9 mouse cellular contexts compared by ENCODE assay signal in genomic region chr2:21908813-21909480, GRCm38 (mm10).
DNase-seq lines count a peak whose midpoint lies in the region; ATAC-seq lines count a peak whose summit lies in the region.
"Had no signal": no experiment of that assay in that cellular context is flagged by ENCODE, and none has a peak within 500 bp of the region (broad histone marks: within the 10 kb centered on the region; RNA-seq: fewer than 3 reads in every experiment).

No protein-coding gene starts in this region.

- H3K4me2 ChIP-seq in forebrain, embryonic 15.5 days (replicated peaks), result peak overlapping the region; percentile 40; the same call in 1 of the 2 replicates
- H3K4me2 ChIP-seq in forebrain, embryonic 12.5 days, result no peak overlapping the region
- peak overlapping the region; percentile 55; the same call in 1 of the 2 replicates for H3K4me2 ChIP-seq in lung, embryonic 16.5 days (ENCODE audit: low read depth, low read length)
- H3K4me2 ChIP-seq in heart, embryonic 11.5 days, result peak overlapping the region; percentile 57
- H3K4me2 ChIP-seq in neural tube, embryonic 15.5 days, result peak overlapping the region; percentile 49

- no peaks in the 10 kb centered on the region for H3K9me3 ChIP-seq in forebrain, embryonic 15.5 days
- H3K9me3 ChIP-seq in forebrain, embryonic 12.5 days, result no peaks in the 10 kb centered on the region
- H3K9me3 ChIP-seq in lung, embryonic 16.5 days (ENCODE audit: control insufficient read depth, low read length), result no peaks in the 10 kb centered on the region
- no peaks in the 10 kb centered on the region; the same call in 1 of the 2 replicates for H3K9me3 ChIP-seq in heart, embryonic 11.5 days (replicated peaks; ENCODE audit: control insufficient read depth, low read length)
- H3K9me3 ChIP-seq in neural tube, embryonic 15.5 days (replicated peaks), result no peaks in the 10 kb centered on the region; the same call in 1 of the 2 replicates
- H3K9me3 ChIP-seq: liver, embryonic 15.5 days had no signal

- H3K27me3 ChIP-seq in forebrain, embryonic 15.5 days, result no peaks in the 10 kb centered on the region
- no peaks in the 10 kb centered on the region for H3K27me3 ChIP-seq in forebrain, embryonic 12.5 days
- no peaks in the 10 kb centered on the region for H3K27me3 ChIP-seq in lung, embryonic 16.5 days (ENCODE audit: control insufficient read depth, insufficient read depth, low read depth, low read length)
- H3K27me3 ChIP-seq in heart, embryonic 11.5 days (ENCODE audit: control insufficient read depth, insufficient read depth, low read length), result no peaks in the 10 kb centered on the region
- no peaks in the 10 kb centered on the region for H3K27me3 ChIP-seq in neural tube, embryonic 15.5 days (replicated peaks)
- H3K27me3 ChIP-seq: liver, embryonic 15.5 days had no signal

- no peak for ATAC-seq in forebrain, embryonic 15.5 days (replicated peaks)
- no peak for ATAC-seq in forebrain, embryonic 12.5 days (ENCODE audit: low FRiP score)
- ATAC-seq in lung, embryonic 16.5 days (ENCODE audit: low read depth), result no peak
- ATAC-seq in heart, embryonic 11.5 days (replicated peaks; ENCODE audit: insufficient number of reproducible peaks, low FRiP score, low TSS enrichment), result no peak
- ATAC-seq in neural tube, embryonic 15.5 days (ENCODE audit: low FRiP score), result no peak
- ATAC-seq in granulocyte monocyte progenitor cell, adult 5-6 weeks (replicated peaks; ENCODE audit: poor library complexity, severe bottlenecking), result no peak

- no peak overlapping the region for H3K27ac ChIP-seq in forebrain, embryonic 15.5 days (replicated peaks)
- no peak overlapping the region for H3K27ac ChIP-seq in forebrain, embryonic 12.5 days
- H3K27ac ChIP-seq in lung, embryonic 16.5 days (ENCODE audit: low read length), result no peak overlapping the region
- no peak overlapping the region for H3K27ac ChIP-seq in heart, embryonic 11.5 days (ENCODE audit: low read depth, low read length)
- no peak overlapping the region for H3K27ac ChIP-seq in neural tube, embryonic 15.5 days (replicated peaks)
- H3K27ac ChIP-seq: liver, embryonic 15.5 days had no signal

- DNase-seq in lung, postnatal 14 days, result no peak
- no peak for DNase-seq in adrenal gland, adult 2 months

- 69% methylated on average over 7 of the region's 7 CpGs for WGBS in forebrain, embryonic 15.5 days
- 82% methylated on average over 7 of the region's 7 CpGs for WGBS in forebrain, embryonic 12.5 days
- WGBS in lung, embryonic 16.5 days, result 64% methylated on average over 7 of the region's 7 CpGs
- 52% methylated on average over 7 of the region's 7 CpGs for WGBS in heart, embryonic 11.5 days (ENCODE audit: insufficient replicate concordance)
- 77% methylated on average over 7 of the region's 7 CpGs for WGBS in neural tube, embryonic 15.5 days

- no peaks in the 10 kb centered on the region for H3K36me3 ChIP-seq in forebrain, embryonic 15.5 days
- no peaks in the 10 kb centered on the region for H3K36me3 ChIP-seq in forebrain, embryonic 12.5 days (replicated peaks)
- H3K36me3 ChIP-seq in lung, embryonic 16.5 days (ENCODE audit: control insufficient read depth, insufficient read depth, low read length), result no peaks in the 10 kb centered on the region
- no peaks in the 10 kb centered on the region for H3K36me3 ChIP-seq in heart, embryonic 11.5 days (ENCODE audit: control insufficient read depth, insufficient read depth, low read length)
- no peaks in the 10 kb centered on the region for H3K36me3 ChIP-seq in neural tube, embryonic 15.5 days
- H3K36me3 ChIP-seq: liver, embryonic 15.5 days had no signal

- H3K4me3 ChIP-seq in forebrain, embryonic 15.5 days, result no peak overlapping the region
- no peak overlapping the region for H3K4me3 ChIP-seq in forebrain, embryonic 12.5 days (replicated peaks)
- no peak overlapping the region; the same call in 1 of the 2 replicates for H3K4me3 ChIP-seq in lung, embryonic 16.5 days (ENCODE audit: low read length)
- H3K4me3 ChIP-seq in heart, embryonic 11.5 days (ENCODE audit: low read depth, low read length), result no peak overlapping the region
- H3K4me3 ChIP-seq in neural tube, embryonic 15.5 days (replicated peaks), result no peak overlapping the region
- H3K4me3 ChIP-seq: liver, embryonic 15.5 days had no signal

- H3K9ac ChIP-seq in forebrain, embryonic 15.5 days (replicated peaks), result no peak overlapping the region
- H3K9ac ChIP-seq in forebrain, embryonic 12.5 days, result no peak overlapping the region
- H3K9ac ChIP-seq in lung, embryonic 16.5 days (ENCODE audit: low read length), result no peak overlapping the region
- H3K9ac ChIP-seq in heart, embryonic 11.5 days (ENCODE audit: low read depth, low read length), result no peak overlapping the region
- H3K9ac ChIP-seq in neural tube, embryonic 15.5 days (replicated peaks), result no peak overlapping the region
- H3K9ac ChIP-seq: liver, embryonic 15.5 days had no signal

- H3K4me1 ChIP-seq in forebrain, embryonic 15.5 days, result peaks cover 5% of the 10 kb centered on the region; the same call in 1 of the 2 replicates
- no peaks in the 10 kb centered on the region for H3K4me1 ChIP-seq in forebrain, embryonic 12.5 days
- no peaks in the 10 kb centered on the region for H3K4me1 ChIP-seq in lung, embryonic 16.5 days (replicated peaks; ENCODE audit: control insufficient read depth, insufficient read depth, low read length)
- H3K4me1 ChIP-seq in heart, embryonic 11.5 days (ENCODE audit: control insufficient read depth, insufficient read depth, low read length), result no peaks in the 10 kb centered on the region
- peaks cover 2% of the 10 kb centered on the region; the same call in 1 of the 2 replicates for H3K4me1 ChIP-seq in neural tube, embryonic 15.5 days
- H3K4me1 ChIP-seq: liver, embryonic 15.5 days had no signal
